Mouse (Mus musculus): ENCODE data around the gene Auts2.

DNA sequence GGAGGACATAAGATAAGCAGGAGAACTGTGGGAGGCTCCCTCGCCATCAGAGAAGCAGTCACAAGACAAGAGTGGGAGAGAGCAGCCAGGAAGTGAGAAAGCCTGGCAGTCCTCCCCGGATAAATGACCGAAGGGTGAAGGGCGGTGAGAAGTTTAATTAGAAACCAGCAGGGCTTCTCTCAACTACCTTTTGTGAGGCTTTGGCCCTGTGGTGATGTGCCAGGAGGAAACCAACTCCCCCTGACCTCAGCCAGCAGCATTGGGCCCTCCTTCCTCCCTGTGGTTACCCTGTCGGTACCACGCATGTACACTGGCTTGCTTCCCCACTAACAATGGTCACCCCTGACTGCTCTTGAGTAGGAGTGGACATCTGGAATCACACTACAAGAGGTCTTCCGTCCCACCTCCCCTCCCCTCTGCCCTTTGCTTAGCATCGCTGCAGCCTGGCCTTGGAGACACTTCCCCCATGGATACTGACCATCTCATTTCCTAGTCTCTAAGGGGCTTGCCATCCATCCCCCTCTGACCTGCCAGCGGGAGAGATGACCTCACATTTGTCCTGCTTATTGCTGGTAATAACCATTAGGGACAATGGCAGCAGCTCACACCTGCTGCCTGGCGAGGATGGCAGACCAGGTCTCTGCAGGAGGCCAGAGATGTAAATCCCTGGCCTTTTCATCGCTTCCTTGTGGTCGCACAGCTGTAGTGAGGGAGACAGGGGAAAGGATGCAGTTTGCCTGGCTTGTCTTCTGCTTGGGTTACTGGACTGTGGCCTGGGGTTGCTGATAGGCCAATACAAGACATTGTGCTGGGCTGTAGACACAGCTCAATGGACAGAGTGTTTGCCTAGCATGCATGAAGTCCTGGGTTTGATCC is 958.6 kb downstream of the Auts2 start:
- no peak for TF ChIP-seq ZKSCAN1 (IDR thresholded peaks at IDR 0.05; ENCODE audit: borderline replicate concordance, low read depth, low read length)
- TF ChIP-seq CTCF (conservative IDR thresholded peaks at IDR 0.05 in 1 of 2, IDR thresholded peaks at IDR 0.05 in 1 of 2; ENCODE audit: low read depth in 2 of 2, low read length in 2 of 2) = no peak
- no peak for TF ChIP-seq POLR2A (IDR thresholded peaks at IDR 0.05; ENCODE audit: low read depth, low read length)
- TF ChIP-seq UBTF (IDR thresholded peaks at IDR 0.05; ENCODE audit: low read depth, low read length) = no peak
- no peak for TF ChIP-seq MXI1 (IDR thresholded peaks at IDR 0.05; ENCODE audit: low read depth, low read length)

Data from CH12.LX (cell line).